Mouse (Mus musculus) right cerebral cortex, postnatal 14 days (tissue): Measurements from ENCODE around the gene Igsf9.

Experiments
- DNase-seq: peaks from one replicate; pipeline ENCODE4 v3.0.0; 2022

The Igsf9 gene

DNA sequence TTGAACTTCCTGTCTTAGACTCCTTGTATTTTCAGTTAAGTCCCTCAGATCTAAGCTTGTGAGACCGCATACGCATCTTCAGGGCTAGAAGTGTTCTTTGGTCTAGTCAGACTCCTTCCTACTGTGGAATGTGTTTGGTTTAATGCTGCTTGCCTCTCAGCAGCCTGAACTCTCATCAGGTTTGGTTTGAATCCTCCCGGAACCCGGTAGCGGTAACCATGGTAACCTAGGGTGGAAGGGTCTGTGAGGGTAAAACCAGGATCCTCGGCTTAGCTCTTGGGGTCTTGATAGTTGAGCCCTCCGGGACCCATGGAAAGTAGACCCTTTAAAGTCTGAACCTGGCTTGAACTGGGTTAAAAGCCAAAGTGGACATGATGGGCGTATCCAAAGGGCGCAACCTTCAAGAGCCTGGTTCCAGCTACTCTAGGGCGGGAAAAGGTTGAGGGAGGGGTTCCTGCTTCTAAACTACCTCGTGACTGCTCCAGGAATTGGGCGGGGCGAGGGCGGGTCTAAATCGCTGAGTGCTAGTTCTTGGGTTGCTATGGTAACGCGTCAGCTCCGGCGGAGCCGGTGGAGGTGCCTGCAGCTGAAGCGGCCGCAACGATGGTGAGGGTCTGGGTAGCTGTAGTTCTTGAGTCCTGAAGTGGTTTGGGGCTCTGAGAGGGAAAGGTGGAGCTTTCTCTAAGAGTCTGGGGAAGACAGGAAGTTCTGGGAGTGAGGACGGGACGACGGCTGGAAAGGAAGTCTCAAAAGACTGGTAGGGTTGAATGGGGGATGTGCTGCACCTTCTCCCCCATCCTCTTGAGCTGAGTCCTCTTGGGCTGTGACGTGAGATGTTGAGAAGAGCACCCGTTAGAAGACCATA is 39.2 kb downstream of the Igsf9 start, which contains the start of gene Cfap45:
Gene Cfap45, plus strand, starts transcription at position 226 of the 865 bp plus-strand sequence.
- DNase-seq, result peak; percentile 74

DNA sequence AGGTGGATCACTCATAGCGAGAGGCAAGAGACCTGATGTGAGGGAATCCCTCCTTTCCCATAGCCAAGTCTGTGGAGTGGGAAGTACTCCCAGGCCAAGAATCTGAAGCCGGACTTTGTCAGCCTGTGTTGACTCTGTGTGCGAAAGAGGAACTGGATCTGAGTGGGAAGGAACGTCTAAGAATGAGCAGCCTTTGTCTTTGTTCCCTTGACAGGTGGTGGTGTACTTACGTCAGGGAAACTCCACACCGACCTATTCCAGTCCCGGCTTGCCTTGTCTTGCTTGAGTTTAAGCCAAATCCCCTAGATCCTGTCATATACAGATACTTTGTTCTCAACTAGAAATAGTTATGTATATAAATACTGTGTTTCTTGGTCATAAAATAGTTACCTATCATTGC is 40.9 kb downstream of the Igsf9 start:
- no peak for DNase-seq

DNA sequence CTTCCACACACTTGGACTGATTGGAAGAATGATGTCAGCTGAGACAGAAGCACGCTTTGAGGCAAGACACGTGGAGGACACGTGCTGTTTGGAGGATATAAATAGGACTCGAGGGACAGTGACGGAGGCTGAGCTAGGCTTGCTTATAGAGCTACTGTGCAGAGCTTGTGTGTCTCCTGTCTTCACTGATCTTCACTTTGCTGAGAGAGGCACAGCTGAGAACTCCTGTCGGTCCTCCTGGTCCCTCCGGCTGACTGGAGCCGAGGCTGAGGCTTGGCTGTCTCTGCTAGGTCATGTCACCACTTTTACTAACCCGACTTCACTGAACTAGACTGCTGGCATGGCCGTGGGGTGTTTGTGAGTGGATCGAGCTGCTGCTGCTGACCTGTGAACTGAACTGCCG is 42.1 kb downstream of the Igsf9 start:
- DNase-seq, result no peak

DNA sequence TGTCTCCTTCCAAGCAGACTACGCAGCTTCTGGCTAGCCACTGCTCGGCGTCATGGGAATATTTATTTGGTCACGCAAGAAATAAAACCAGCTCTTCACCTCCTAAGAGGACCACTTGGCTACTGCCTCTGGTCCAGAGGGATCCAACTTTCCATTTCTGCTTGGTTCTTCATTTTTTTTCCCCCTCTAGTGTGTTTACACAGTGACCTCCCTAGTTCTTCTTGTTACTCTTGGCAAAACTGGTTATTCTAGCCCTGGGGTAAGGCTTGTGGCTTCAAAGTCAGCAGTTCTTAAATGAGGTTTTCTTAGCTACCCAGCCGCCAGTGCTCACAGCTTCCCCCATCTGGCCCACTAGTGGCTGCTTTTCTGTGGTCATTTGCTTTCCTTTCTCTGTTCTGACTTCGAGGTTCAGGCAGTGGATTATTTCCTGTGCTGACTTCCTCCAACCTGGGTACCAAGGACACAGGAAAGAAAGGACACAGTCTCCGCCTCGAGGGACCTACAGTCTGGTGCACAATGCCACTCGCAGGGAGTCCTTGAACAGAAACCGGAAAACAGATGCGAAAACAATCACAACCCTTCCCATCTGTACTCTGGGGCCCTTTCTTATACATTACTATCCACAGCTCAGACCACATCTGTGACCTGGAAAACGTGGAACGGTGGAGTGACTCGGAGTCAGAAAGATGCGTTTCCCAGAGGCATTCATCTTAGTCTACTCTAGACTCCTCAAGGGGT is 43.6 kb downstream of the Igsf9 start:
- DNase-seq, result no peak

DNA sequence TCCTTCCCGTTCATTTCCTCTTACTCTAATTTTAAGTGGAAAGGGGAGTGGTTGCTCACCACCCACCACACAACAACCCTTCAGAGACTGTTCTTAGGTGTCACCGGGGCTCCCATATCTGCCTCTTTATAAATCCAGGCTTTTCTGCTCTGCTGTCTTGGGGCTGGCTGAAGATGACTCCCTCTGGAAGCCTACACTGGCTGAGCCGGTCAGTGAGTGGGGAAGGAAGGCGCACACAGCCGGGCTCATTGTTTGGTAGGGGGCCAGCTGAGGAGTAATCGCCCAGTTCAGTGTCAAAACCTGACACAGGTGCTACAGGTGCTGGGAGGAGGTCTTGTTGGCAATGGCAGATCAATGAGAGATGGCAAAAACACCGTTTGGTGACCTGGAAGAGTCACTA is 44.4 kb downstream of the Igsf9 start:
- no peak for DNase-seq

DNA sequence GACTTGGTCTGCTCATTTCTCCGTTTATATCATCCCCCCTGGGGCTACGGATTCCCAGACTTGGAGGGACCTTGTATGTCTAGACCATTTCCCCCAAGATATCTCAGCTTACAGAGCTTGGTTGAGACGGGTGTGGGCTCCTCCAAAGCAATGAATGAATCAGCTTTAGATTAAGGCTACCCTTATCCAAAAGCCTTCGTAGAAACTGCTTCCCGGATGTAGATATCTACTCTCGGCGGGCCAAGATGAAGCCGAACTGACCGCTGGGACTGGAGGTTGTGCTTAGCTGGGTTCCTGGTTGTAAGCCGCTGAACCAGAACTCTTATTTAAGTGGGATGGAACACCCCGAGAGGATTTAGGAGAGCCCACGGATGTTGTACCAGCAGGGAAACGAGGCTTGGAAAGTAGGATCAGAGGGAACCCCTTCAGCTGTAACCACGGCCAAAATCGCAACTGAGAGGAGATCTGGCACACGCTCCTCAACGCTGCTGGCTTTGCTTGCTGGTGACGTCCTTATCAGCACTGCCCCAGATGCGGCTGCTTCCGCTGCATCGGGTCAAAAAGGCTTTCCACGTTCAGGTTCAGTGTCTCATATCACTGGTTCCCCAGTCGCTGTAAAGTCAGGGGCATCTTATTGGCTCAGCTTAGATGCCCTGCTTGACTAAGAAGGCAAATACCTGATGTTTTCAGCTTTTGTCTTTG is 44.9 kb downstream of the Igsf9 start:
- DNase-seq, result no peak

DNA sequence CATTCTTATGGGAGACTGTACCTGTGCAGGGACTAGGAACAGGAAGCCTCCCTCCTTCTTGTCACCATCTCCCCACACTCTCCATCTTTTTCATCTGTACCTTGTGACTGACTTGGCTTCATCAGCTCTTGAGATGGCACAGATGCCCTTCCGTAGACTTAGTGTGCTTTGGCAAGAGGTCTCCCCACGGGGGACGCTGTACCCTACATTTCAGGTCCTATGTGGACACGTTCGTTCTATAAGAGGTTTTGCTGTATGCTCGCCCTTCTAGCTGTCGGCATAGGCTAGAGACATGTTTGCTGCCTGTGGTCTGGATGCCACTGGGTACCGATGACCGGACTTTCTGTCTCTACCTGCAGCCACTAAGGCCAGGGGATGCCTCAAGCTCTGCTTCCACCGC is 45.8 kb downstream of the Igsf9 start:
- DNase-seq, result no peak

DNA sequence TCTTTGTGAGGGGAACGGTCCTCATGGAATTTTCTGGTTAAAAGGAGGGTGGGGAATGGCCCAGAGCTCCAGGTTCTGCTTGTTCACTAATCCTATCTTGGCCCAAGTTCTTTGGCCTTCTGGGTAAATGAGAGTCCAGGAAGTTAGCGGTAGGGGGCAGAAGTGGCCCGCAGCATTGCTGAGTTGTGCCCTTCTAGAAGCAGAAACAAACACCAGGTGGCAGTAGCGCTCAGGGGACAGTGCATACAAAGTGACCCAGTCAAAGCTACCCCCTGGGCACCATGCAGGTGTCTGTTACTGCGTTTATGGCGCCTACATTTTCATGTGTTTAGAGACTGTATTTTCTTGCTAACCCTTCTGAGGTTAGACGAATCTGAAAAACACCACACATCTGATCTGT is 47.1 kb downstream of the Igsf9 start:
- peak; percentile 91 for DNase-seq

DNA sequence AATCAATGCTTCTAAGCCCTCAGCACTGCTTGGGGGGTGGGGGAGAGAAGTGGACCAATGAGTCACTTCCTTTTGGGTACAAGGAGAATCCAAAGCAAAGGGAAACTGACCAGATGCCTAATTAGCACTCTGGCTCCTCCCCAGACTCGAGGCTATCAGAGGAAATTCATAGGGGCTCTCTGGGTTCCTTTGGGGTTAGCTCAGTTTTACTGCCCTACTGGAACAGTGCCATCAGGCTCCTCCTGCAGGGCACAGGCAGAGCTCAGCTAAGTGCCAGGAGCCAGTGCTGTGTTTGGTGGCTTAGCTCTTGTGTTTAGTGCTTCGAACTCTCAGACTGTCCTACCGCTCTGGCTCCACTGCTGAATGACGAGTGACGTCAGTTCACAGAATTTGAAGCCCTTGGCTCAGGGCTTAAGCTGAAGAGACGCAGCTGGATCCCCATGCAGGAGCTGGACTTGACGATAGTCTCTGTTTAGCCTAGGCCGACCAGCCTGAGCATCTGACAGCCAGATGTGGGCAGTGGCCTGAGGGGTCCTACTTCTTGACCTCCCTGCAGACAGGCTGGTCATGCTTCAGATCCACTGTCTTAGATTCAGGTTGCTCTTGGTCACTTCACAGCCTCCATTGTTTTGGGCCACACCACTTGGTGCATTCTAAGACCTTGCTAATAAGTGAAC is 49.1 kb downstream of the Igsf9 start:
- no peak for DNase-seq

DNA sequence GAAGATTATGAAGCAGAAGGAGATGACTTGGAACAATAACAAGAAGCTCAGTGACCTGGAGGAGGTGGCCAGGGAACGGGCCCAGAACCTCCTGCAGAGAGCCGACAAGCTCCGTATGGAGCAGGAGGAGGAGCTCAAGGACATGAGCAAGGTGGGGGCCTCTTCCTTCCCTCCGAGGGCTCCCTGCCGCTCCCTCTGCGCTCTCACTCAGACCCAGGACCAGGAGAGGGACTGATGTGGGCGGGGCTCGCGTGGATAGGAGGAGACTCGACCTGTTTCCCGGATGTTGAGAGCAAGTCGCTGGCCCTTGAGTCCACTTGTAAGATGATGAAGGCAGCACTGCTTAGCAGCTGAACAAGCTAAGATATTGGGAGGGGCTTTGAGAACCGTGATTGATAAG is 51.0 kb downstream of the Igsf9 start:
- DNase-seq, result no peak

DNA sequence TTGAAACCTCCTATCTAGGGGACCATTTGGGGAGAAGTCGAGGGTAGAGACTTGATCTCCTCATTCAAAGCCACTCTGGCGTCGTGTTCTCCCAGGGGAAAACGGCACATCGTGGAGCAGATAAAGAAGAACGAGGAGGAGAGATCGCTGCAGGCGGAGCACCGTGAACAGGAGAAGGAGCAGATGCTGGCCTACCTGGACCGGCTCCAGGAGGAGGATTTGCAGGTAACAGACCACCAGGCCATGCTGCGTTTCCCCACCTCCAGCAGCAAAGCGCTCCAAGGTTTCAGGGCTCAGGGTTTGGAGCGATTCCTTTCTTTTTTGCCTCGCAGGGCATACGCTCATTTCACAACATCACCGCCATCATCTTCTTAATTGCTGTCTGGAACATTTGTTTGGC is 53.5 kb downstream of the Igsf9 start:
- DNase-seq, result no peak

DNA sequence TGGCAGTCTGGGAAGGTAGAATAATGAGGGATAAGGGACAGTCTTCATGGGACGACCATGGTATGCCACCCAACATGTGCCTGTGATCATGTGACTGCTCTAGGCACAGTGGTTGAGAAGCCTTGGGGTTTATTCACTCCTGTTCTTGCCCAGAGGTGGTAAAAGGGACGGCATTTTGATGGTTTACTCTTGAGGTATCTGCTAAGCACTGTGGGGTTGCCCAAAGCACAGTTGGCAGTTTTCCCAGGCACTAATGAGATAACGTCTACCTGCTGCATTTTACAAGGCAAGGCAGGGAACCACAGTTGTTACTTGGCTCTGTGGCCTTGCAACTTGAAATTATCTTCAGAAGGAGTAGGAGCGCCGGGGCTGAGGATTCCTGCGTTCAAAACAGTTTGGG is 58.2 kb downstream of the Igsf9 start:
- DNase-seq, result no peak

DNA sequence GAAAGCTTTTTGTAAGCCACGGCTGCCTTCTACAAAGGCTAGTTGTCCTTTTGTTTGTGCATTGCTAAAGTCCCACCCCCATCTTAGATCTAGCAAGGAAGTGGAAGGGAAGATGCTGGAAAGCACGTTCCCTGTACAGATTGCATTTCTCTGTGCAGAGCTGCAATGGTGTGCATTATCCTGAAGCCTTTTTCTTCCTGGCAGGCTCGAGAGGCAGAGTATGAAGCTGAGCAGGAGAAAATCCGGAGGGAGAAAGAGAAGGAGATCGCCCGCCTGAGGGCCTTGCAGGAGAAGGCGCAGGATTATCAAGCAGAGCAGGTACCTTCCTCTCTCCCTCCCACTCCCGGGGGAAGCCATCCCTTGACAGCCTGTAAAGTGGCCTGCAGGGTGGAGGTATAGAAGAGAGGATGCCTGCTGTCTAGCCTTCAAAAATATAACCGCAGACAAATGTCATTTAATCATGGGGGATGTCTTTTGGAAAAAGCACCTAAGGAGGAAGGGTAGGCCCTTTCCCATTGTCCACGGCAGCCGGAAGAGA is 58.8 kb downstream of the Igsf9 start:
- DNase-seq, result no peak

DNA sequence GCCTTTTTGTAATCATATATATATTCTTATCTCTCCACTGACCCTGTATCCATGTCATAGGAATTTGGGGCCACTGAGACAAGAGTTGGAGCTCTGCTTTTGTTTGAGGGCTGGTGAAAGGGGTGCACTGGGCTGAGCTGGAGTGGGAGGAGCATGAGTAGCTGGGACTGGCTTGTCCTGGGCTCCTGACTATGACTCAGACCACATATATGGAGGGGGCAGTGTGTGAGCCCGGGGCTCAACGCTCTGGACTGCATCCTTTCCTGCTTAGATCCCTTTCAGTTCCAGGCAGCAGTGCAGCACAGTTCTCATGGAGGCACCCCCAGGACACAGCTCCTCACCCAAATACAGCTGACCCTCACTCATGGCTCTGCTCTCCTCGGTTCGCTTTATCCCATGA is 64.5 kb downstream of the Igsf9 start:
- DNase-seq, result no peak
